Mouse (Mus musculus): Measurements from ENCODE around the gene Eya4. TPM values are rescaled to one million over a fixed set of nuclear protein-coding genes. Genes with fewer than 3 reads are reported as not detected.

Eya4 gene
- polyA plus RNA-seq, 1 experiment from 2014 or later = 16.8 TPM

DNA sequence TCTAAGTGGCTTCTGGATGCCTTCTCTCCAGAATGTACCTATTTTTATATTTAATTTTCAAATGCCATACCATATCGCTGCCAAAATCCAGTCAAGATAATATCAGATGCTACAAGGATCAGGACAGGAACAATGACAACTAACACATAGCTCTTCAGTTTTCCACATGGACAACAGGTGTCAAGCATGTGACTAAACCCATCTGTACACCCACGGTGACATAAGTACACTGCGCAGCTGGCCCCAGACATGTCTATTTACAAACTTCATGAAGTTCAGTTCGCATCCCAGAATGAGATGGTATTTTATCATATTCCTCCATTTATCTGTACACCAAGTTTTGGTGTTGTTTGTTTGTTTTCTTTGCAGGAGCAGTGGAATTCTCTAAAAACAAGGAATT, 154.2 kb downstream of the Eya4 start:
- no peak overlapping the region for H3K9ac ChIP-seq (replicated peaks; ENCODE audit: low read length)
- H3K27me3 ChIP-seq (ENCODE audit: control insufficient read depth, insufficient read depth, low read length) = no peaks in the 10 kb centered on the region
- no peak overlapping the region for H3K27ac ChIP-seq (replicated peaks; ENCODE audit: low read depth, low read length)
- H3K36me3 ChIP-seq (replicated peaks; ENCODE audit: control insufficient read depth, insufficient read depth, low read depth, low read length) = no peaks in the 10 kb centered on the region
- no peak overlapping the region for H3K4me3 ChIP-seq (ENCODE audit: low read depth, low read length)
- ATAC-seq (replicated peaks; ENCODE audit: insufficient number of reproducible peaks, low FRiP score, low TSS enrichment, low read depth) (no peak), DNase-seq (ENCODE audit: low spot score) (no peak)
- no peaks in the 10 kb centered on the region for H3K4me1 ChIP-seq (ENCODE audit: control insufficient read depth, insufficient read depth, low read length)
- H3K4me2 ChIP-seq (ENCODE audit: low read depth, low read length) = no peak overlapping the region
- WGBS = 91% methylated on average over 4 of the region's 4 CpGs
- H3K9me3 ChIP-seq (replicated peaks; ENCODE audit: control insufficient read depth, low read length) = no peaks in the 10 kb centered on the region

GRCm38 (mm10) chr10:23195337-23195736, 155.2 kb downstream of the Eya4 start:
- Histone ChIP-seq H3K36me3 (replicated peaks; ENCODE audit: control insufficient read depth, insufficient read depth, low read depth, low read length) (no peaks in the 10 kb centered on the region), H3K9me3 (replicated peaks; ENCODE audit: control insufficient read depth, low read length) (no peaks in the 10 kb centered on the region), H3K4me1 (ENCODE audit: control insufficient read depth, insufficient read depth, low read length) (no peaks in the 10 kb centered on the region), H3K4me2 (ENCODE audit: low read depth, low read length) (no peak overlapping the region), H3K27me3 (ENCODE audit: control insufficient read depth, insufficient read depth, low read length) (no peaks in the 10 kb centered on the region), H3K4me3 (ENCODE audit: low read depth, low read length) (no peak overlapping the region), H3K27ac (replicated peaks; ENCODE audit: low read depth, low read length) (no peak overlapping the region), H3K9ac (replicated peaks; ENCODE audit: low read length) (no peak overlapping the region)
- 47% methylated on average over 2 of the region's 2 CpGs for WGBS
- ATAC-seq (replicated peaks; ENCODE audit: insufficient number of reproducible peaks, low FRiP score, low TSS enrichment, low read depth) (0 out of 2 replicates have a peak, but pooled peaks have one; percentile 18), DNase-seq (ENCODE audit: low spot score) (no peak)

GRCm38 (mm10) chr10:23189836-23190235, 160.8 kb downstream of the Eya4 start:
- H3K9ac ChIP-seq (replicated peaks; ENCODE audit: low read length) = no peak overlapping the region
- 71% methylated on average over 10 of the region's 10 CpGs for WGBS

GRCm38 (mm10) chr10:23185391-23185790, 165.2 kb downstream of the Eya4 start:
- no peak overlapping the region for H3K9ac ChIP-seq (replicated peaks; ENCODE audit: low read length)
- no peaks in the 10 kb centered on the region for H3K36me3 ChIP-seq (replicated peaks; ENCODE audit: control insufficient read depth, insufficient read depth, low read depth, low read length)
- WGBS = 86% methylated on average over 6 of the region's 6 CpGs
- H3K4me2 ChIP-seq (ENCODE audit: low read depth, low read length) = no peak overlapping the region
- H3K27ac ChIP-seq (replicated peaks; ENCODE audit: low read depth, low read length) = no peak overlapping the region
- no peaks in the 10 kb centered on the region for H3K9me3 ChIP-seq (replicated peaks; ENCODE audit: control insufficient read depth, low read length)
- no peak for DNase-seq (ENCODE audit: low spot score)
- H3K4me1 ChIP-seq (ENCODE audit: control insufficient read depth, insufficient read depth, low read length) = no peaks in the 10 kb centered on the region
- H3K27me3 ChIP-seq (ENCODE audit: control insufficient read depth, insufficient read depth, low read length) = no peaks in the 10 kb centered on the region
- ATAC-seq (replicated peaks; ENCODE audit: insufficient number of reproducible peaks, low FRiP score, low TSS enrichment, low read depth) = no peak
- no peak overlapping the region for H3K4me3 ChIP-seq (ENCODE audit: low read depth, low read length)

More at GRCm38 (mm10) chr10:23189836-23190235, 160.8 kb downstream of the Eya4 start:
- Histone ChIP-seq H3K27ac (replicated peaks; ENCODE audit: low read depth, low read length) (no peak overlapping the region), H3K4me3 (ENCODE audit: low read depth, low read length) (no peak overlapping the region), H3K9me3 (replicated peaks; ENCODE audit: control insufficient read depth, low read length) (no peaks in the 10 kb centered on the region), H3K4me2 (ENCODE audit: low read depth, low read length) (no peak overlapping the region), H3K27me3 (ENCODE audit: control insufficient read depth, insufficient read depth, low read length) (no peaks in the 10 kb centered on the region), H3K4me1 (ENCODE audit: control insufficient read depth, insufficient read depth, low read length) (no peaks in the 10 kb centered on the region), H3K36me3 (replicated peaks; ENCODE audit: control insufficient read depth, insufficient read depth, low read depth, low read length) (no peaks in the 10 kb centered on the region)
- ATAC-seq (replicated peaks; ENCODE audit: insufficient number of reproducible peaks, low FRiP score, low TSS enrichment, low read depth) (no peak), DNase-seq (ENCODE audit: low spot score) (no peak)

GRCm38 (mm10) chr10:23181572-23182493, 168.8 kb downstream of the Eya4 start:
- 78% methylated on average over 11 of the region's 11 CpGs for WGBS
- Histone ChIP-seq H3K9ac (replicated peaks; ENCODE audit: low read length) (no peak overlapping the region), H3K4me2 (ENCODE audit: low read depth, low read length) (no peak overlapping the region), H3K27ac (replicated peaks; ENCODE audit: low read depth, low read length) (no peak overlapping the region), H3K27me3 (ENCODE audit: control insufficient read depth, insufficient read depth, low read length) (no peaks in the 10 kb centered on the region), H3K36me3 (replicated peaks; ENCODE audit: control insufficient read depth, insufficient read depth, low read depth, low read length) (no peaks in the 10 kb centered on the region), H3K4me3 (ENCODE audit: low read depth, low read length) (no peak overlapping the region), H3K9me3 (replicated peaks; ENCODE audit: control insufficient read depth, low read length) (no peaks in the 10 kb centered on the region), H3K4me1 (ENCODE audit: control insufficient read depth, insufficient read depth, low read length) (no peaks in the 10 kb centered on the region)
- ATAC-seq (replicated peaks; ENCODE audit: insufficient number of reproducible peaks, low FRiP score, low TSS enrichment, low read depth) (no peak), DNase-seq (ENCODE audit: low spot score) (no peak)

DNA sequence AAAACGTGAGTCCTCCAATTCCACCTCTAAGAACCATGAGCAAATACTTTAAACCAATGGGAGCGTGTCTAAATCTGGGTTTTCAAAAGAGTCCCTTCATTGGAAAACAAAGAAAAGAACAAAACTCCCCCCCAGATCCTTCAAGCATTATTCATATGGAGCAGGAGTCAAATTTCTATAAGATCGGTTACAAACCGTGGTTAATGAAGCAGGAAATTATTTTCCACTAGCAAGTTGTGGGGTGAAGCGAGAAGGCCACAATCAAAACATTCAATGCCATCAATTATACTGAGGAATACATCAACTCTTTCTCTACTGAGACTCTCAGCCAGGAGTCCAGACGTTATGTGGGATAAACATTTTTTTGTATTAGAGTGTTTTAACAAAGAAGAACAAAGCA, 171.3 kb downstream of the Eya4 start:
- ATAC-seq (replicated peaks; ENCODE audit: insufficient number of reproducible peaks, low FRiP score, low TSS enrichment, low read depth) = no peak
- no peaks in the 10 kb centered on the region for H3K9me3 ChIP-seq (replicated peaks; ENCODE audit: control insufficient read depth, low read length)
- no peak overlapping the region for H3K4me3 ChIP-seq (ENCODE audit: low read depth, low read length)
- H3K27me3 ChIP-seq (ENCODE audit: control insufficient read depth, insufficient read depth, low read length) = no peaks in the 10 kb centered on the region
- H3K36me3 ChIP-seq (replicated peaks; ENCODE audit: control insufficient read depth, insufficient read depth, low read depth, low read length) = no peaks in the 10 kb centered on the region
- DNase-seq (ENCODE audit: low spot score) = no peak
- no peak overlapping the region for H3K9ac ChIP-seq (replicated peaks; ENCODE audit: low read length)
- 36% methylated on average over 6 of the region's 6 CpGs for WGBS
- H3K4me2 ChIP-seq (ENCODE audit: low read depth, low read length) = no peak overlapping the region
- H3K4me1 ChIP-seq (ENCODE audit: control insufficient read depth, insufficient read depth, low read length) = no peaks in the 10 kb centered on the region
- no peak overlapping the region for H3K27ac ChIP-seq (replicated peaks; ENCODE audit: low read depth, low read length)

- ATAC-seq (replicated peaks; ENCODE audit: insufficient number of reproducible peaks, low FRiP score, low TSS enrichment, low read depth) = no peak
- Histone ChIP-seq H3K9me3 (replicated peaks; ENCODE audit: control insufficient read depth, low read length) (no peaks in the 10 kb centered on the region), H3K4me1 (ENCODE audit: control insufficient read depth, insufficient read depth, low read length) (no peaks in the 10 kb centered on the region), H3K9ac (replicated peaks; ENCODE audit: low read length) (no peak overlapping the region), H3K4me3 (ENCODE audit: low read depth, low read length) (no peak overlapping the region), H3K27ac (replicated peaks; ENCODE audit: low read depth, low read length) (no peak overlapping the region), H3K4me2 (ENCODE audit: low read depth, low read length) (no peak overlapping the region), H3K36me3 (replicated peaks; ENCODE audit: control insufficient read depth, insufficient read depth, low read depth, low read length) (no peaks in the 10 kb centered on the region), H3K27me3 (ENCODE audit: control insufficient read depth, insufficient read depth, low read length) (no peaks in the 10 kb centered on the region)
- WGBS = 77% methylated on average over 5 of the region's 5 CpGs
- no peak for DNase-seq (ENCODE audit: low spot score)
These were observed 173.1 kb downstream of the Eya4 start for GRCm38 (mm10) chr10:23177347-23178046.
